19 mouse cellular contexts compared by ENCODE assay signal in genomic region chr5:146265934-146266591, GRCm38 (mm10). TPM values are rescaled to one million over a fixed set of nuclear protein-coding genes. Genes with fewer than 3 reads are reported as not detected.
A peak's percentile ranks its signal among the peaks of the same experiment; 100 is the strongest.
DNase-seq lines count a peak whose midpoint lies in the region.
"Had no signal": no experiment of that assay in that cellular context is flagged by ENCODE, and none has a peak within 500 bp of the region (broad histone marks: within the 10 kb centered on the region; RNA-seq: fewer than 3 reads in every experiment).

No protein-coding gene starts in this region.

- intact Hi-C loops in gastrocnemius, postnatal 14 days (cut with DNase I; ENCODE audit: low total_unique reads): no loop called here

- peak; percentile 58 for DNase-seq in cerebellum, adult 11-12 months
- no peak for DNase-seq in cerebellum, postnatal 4 days (ENCODE audit: low spot score in 2 of 2)
- peak; percentile 54 to 58 for DNase-seq in cerebellum, adult 18-20 months
- DNase-seq in cerebellum, postnatal 10 days: peak; percentile 56 to 67
- DNase-seq in gastrocnemius, postnatal 14 days: no peak
- no peak for DNase-seq in heart, adult 18-20 months
- no peak for DNase-seq in kidney, postnatal 25 days
- DNase-seq: adrenal gland, adult 2 months; adrenal gland, postnatal 36 days; embryo, embryonic 11 days; gastrocnemius, adult 2 months; heart, postnatal 36 days; kidney, adult 11 months; kidney, postnatal 36 days; lung, embryonic 14.5 days; lung, postnatal 14 days; retina, postnatal 1 day; spleen, adult 18-20 months; thymus, postnatal 25 days had no signal

RNA-seq across cellular contexts. Expression of gene Cdk8, which starts 35.0 kb away (rescaled TPM):
- total RNA-seq in gastrocnemius, postnatal 14 days (2021): 10 to 100 TPM; 14.7 to 14.9 TPM
- total RNA-seq in heart, adult 18-20 months (2021): 10 to 100 TPM; 17.4 to 19.4 TPM

RNA-seq across cellular contexts. Expression of gene Rnf6, which starts 44.7 kb away (rescaled TPM):
- total RNA-seq in gastrocnemius, postnatal 14 days (2021): 10 to 100 TPM; 35.6 to 38.1 TPM
- 10 to 100 TPM; 43.3 to 44.1 TPM for total RNA-seq in heart, adult 18-20 months (2021)

Comparison
In these comparisons a context has a peak if more than half of its experiments do, and no peak if none do; other contexts are left out.
1. DNase-seq: peak in cerebellum, adult 11-12 months (single experiment), cerebellum, adult 18-20 months (2 of 2) and cerebellum, postnatal 10 days (2 of 2); none in cerebellum, postnatal 4 days (0 of 2), gastrocnemius, postnatal 14 days (single experiment), heart, adult 18-20 months (0 of 2) and kidney, postnatal 25 days (0 of 2).